Mouse (Mus musculus) lung, postnatal 25 days (tissue): ENCODE measurements at regions not wholly inside any gene's neighbourhood (a gene's known extent, or its start where the extent isn't known, plus 50 kb on each side); places are given as distances from the start of the nearest gene placed in this dataset.

ENCODE experiments used
- DNase-seq: peaks from one replicate; pipeline ENCODE4 v3.0.0; 2022; ENCODE audit warnings: low spot score

DNA sequence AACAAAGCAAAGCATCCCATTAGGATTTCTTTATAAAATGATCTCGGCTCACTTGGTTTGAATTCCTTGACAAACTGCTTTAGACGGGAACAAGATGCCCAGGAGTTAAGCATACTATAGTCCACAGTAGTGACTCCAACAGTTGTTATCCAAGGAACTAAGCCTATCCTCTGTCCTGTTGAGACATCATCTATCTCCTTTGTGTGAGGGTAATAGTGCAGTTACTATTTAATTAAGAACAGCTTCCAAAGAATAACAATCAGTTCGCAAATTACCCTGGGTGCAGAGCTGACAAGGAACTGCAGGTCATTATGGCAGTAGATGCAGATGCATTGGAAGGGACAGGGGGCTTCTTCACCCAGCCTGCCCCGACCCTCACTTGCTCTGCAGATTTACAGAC is 115.7 kb upstream of the Slc24a5 start:
- DNase-seq = no peak

DNA sequence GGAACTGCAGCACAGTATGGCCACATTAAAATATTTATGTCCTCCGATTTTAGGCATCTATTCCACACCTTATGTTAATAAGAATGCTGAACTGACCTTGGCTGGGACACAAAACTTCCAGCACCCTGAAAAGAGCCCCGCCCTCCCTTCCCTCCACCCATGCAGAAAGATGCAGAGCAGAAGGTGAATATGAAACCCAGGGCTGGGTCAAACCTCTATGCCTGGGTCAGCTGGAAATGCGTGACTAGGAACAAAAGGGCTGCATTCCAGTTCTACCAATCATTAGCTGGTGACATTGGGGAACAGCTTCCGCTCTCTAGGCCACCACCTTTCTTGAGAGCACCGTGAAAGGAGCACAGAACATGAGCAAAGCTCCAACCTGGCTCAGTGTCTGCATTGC is 114.9 kb upstream of the Slc24a5 start:
- no peak for DNase-seq

DNA sequence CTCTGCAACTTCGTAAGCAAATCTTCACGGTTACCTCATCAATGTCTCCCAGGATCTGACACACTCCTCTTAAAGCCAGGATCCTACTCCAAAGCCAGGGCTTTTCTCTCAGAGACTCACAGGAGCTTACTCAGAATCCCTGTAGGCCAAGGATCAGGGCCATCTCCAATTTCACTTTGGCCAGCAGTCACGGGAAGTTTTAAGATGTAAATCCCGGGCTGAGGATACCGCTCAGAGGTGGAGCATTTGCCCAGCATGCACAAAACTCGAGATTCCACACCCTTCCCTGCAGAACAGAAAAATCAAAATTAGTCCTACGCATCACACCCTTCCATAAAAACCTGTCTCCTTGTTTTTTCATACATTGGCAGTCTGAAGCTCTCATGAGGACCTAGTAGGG is 112.1 kb upstream of the Slc24a5 start:
- no peak for DNase-seq

DNA sequence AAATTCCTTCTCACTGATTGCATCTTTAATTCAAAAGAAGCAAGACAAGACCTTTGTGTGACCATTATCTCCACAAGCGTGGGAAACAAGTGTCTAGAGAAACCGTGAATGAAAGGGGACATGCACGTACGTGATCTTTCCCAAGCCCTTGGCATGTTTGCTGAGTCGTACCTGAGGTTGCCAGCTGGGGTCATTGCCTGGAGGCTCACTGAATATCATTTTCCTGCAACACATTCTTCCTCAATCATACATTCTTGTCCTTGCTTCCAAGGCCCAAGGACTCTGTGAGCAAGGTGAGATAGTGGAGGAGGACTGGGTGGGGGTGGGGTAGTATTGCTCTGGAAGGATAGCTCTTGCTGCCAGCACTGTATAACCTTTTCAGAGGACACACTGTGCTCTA is 108.5 kb upstream of the Slc24a5 start:
- no peak for DNase-seq

DNA sequence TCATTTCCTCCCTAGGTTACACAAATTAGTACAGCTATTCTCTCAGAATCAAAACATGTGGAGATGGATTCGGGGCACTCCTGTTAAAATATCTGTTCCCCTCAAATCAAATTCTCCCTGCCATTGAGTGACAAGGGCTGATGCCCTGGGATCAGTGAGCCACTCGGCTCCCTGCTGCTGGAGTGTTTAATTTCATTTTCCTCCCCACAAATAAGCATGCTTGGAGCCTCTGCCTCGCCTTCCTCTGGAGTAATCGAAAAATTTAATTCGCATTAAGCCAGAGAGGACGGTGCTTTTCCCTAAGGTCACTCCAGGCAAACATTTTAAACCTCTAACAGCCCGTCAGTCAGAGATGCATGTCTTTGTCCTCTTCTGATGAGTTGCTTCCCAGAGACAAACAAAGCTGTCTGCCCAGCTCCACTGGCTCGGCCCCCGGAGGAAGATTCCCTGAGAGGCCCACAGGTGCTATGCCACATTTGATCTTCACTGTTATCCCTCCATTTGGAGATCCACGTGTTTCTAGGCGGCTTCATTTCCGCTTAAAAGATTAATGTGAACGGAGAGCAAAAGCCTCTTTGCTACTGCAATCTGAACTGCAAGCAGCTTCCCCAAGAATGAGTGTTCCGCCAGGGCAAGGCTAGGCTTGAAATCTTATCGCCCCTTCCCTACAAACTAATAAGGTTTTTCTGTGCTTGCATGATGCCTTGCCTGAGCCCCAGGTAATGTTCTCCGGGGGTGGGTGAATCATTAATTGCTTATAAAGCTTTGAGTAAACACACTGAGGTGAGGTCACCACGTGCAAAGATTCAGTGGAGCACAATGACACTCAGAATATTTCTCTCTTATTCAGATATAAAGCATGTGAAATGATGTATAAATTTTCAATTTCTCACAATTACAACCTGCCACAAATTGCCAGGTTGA is 95.8 kb upstream of the Slc24a5 start:
- no peak for DNase-seq

DNA sequence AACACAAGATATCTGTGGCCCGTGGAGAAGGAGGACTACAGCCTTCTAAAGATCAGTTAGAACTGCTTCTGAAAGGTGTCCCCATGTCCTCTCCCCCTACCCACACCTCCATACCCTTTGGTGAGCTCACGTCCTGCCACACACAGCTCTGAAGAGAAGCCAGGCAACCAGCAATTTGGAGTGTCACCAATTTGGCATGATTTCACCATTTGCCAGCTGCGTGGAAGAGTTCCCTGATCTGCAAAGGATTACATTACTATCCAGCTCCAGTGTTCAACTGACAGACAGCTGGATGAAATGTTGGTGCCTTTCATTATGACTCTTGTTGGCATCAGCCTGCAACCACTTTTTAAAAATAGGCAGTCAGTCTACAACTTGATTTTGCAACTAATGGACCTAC is 92.8 kb upstream of the Slc24a5 start:
- DNase-seq = no peak

DNA sequence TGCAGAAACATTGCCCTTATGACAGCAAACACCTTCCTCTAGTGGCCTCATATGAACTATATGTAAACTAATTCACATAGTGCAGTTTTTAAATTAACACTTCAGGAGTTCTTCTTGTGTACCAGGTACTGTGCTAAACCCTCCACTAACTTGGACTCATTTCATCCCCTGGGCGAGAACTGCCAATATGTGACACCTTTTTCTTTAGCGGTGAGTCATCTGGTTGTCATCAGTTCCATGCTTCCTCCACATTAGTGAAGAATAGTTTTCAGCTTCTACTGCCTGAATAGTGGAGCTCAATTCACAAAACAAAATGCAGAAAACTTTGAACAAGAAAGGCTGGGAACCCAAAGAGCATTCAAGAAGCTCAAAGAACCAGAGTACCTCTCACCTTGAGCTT is 76.9 kb upstream of the Slc24a5 start:
- no peak for DNase-seq

GRCm38 (mm10) chr2:125015007-125015406 is 52.9 kb upstream of the Slc24a5 start:
- DNase-seq = no peak

GRCm38 (mm10) chr2:125016946-125017345 is 51.0 kb upstream of the Slc24a5 start:
- no peak for DNase-seq
